Mouse (Mus musculus) T-helper 1 cell (primary cell): ENCODE measurements around the gene Cep164.

Experiments
- in situ Hi-C: fragments of 300-600 bp; cut with MboI, MseI; formaldehyde crosslinking; loops from one replicate; pipeline ENCODE4 v1.15.1; 2025; ENCODE audit warnings: high pct_unique_total_duplicates

Gene Cep164

DNA sequence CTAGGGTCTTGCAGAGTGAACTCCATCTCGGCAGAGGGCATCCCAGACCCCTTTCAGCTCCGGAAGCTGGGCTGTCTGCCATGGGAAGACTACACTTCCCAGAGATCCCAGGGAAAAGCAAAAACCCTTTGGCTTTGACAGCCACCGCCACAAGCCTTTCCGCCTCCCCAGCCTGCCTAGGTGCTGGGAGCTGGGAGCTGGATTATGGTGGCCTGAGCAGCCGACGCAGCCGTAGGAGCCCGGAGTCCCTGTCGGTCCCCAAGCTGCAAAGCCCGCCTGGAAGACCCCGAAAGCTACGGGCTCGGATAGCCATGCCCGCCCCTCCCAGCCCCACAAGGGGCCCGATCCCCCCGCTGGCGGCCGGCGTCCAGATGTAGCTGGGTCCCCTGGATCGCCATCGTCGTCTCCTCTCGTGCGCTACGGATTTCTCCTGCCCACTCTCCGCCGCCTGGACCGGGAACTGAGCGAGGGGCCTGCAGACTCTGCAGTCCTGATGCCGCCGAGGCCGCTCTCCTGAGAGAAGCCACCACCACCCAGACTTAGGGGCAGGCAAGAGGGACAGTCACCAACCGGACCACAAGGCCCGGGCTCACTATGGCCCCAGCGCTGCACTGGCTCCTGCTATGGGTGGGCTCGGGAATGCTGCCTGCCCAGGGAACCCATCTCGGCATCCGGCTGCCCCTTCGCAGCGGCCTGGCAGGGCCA is 10.1 kb upstream of the Cep164 start, which contains the start of gene Bace1:
TSS of gene Bace1 (plus strand) at position 147 of the 705 bp plus-strand sequence.
- in situ Hi-C loops, result no loop called here

- in situ Hi-C loops, result no loop called here
Observed at GRCm38 (mm10) chr9:45838069-45838433, 9.6 kb upstream of the Cep164 start.

DNA sequence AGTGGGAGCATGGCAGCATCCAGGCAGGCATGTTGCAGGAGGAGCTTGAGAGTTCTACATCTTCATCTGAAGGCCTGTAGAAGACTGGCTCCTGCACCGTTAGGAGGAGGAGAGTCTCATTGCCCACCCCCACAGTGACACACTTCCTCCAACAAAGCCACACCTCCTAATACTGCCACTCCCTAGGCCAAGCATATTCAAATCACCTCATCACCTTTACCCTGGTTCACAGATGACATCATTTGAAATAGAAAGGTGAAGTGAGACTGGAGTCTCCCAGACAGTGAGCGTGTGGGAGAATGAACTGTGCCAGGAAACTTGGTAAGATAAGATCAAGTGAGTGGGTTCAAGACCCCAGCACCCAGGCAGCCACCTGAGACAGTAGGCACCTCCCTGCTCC is 5.0 kb upstream of the Cep164 start:
- in situ Hi-C loops, result no loop called here

- in situ Hi-C loops, result no loop called here
Observed at GRCm38 (mm10) chr9:45832898-45833297, 4.4 kb upstream of the Cep164 start.

DNA sequence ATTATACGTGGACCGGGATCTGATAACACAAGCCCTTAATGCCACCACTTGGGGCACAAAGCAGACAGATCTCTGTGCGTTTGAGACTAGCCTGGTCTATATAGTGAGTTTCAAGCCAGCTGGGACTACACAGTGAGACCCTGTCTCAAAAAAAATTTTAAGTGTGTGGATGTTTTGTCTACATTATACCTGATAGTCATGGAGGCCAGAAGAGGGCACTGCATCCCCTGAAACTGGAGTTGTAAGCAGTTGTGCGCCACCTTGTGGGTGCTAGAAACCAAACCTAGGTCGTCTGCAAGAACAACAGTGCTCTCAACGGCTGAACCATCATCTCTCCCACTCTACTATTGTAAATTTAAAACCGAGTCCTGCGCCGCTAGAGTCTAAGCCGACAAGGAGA is 616 bp upstream of the Cep164 start:
- in situ Hi-C loops, result no loop called here

DNA sequence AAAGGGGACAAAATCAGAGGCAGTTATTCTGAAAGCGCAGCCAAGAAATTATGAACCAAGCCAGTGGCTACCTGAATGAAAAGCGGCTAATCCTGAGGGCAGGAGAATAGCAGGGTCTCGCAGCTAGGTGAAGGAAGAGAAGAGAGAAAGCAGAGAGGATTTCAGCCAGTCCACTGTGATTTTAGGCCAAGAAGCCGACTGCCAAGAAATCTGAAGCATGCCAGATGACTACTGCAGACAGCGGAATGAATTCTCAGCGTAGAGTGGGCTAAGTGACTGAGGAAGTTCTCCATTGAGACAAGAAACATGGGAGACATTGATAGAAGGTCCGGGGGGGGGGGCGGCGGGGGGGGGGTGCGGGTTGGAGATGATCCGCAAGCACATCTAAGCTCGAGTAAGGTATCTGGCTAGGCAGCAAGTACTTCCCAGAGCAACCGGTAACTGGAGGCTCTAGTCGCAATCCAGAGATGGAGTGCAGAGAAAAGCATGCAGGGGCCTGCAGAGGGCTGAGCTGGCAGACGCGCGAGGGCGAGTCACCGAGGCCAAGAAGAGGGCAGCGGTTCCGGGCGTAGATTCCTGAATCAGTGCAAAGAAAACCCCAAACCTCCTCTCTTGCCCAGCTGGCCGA is 714 bp downstream of the Cep164 start:
- in situ Hi-C loops, result no loop called here

GRCm38 (mm10) chr9:45818406-45819011 is 10.0 kb downstream of the Cep164 start:
- in situ Hi-C loops, result no loop called here

DNA sequence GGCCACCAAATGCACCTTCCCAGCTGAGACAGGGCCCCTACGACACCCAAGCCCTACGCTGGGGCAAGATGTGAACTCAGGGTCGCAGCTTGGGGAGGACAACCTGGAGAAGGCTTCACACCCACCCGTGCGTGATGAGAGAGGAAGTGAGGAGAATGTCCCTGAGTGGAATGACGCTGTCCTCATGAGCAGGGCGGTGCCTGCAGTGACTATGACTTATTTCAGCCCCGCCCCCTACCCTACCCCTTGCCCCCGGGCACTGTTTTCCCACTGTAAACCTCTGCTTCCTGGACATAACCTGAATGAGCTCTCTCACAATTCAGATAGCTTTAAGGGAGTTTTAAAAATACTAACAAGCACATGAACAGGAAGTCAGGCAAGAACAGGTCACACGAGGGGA is 13.0 kb downstream of the Cep164 start:
- in situ Hi-C loops, result no loop called here

DNA sequence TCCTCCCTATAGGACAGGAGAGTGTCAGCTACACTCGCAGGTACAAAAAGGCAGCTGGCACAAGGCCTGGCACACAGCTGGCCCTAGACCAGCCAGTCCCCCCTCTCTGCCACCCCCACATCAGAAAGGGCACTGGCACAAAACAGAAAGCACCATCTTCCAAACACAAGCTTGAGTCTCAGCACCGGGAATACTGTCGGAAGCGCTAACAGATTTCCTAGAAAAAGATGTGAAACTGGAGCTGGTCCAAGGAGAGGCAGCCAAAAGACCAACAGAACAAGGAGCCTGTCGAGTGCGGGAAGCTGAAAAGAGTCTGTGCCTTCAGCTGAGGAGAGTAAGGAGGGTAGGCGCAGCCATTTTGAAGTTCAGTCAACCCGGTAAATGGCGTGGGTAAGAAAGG is 13.4 kb downstream of the Cep164 start:
- in situ Hi-C loops, result no loop called here

GRCm38 (mm10) chr9:45811946-45812345 is 16.5 kb downstream of the Cep164 start:
- in situ Hi-C loops, result no loop called here

GRCm38 (mm10) chr9:45807761-45808160 is 20.7 kb downstream of the Cep164 start:
- in situ Hi-C loops, result no loop called here

DNA sequence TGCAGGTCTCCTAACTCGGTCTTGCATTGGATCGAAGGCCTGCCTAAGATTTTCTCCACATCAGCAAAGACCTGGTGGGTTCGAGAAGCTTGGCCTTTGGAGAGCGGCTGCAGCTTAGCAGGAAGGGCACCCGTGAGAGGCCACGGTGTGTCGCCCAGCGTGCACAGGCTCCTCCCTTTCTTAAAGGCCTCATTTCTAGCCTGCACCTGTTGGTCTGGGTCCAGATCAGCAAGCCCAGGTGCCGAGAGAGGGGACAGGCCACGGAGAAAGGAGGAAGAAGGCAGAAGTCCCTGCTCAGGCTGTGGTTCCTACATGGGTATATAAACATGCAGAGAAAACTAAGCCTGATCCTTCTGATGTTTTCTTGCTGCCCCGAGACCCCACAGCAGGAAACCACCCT is 21.2 kb downstream of the Cep164 start:
- in situ Hi-C loops, result no loop called here

DNA sequence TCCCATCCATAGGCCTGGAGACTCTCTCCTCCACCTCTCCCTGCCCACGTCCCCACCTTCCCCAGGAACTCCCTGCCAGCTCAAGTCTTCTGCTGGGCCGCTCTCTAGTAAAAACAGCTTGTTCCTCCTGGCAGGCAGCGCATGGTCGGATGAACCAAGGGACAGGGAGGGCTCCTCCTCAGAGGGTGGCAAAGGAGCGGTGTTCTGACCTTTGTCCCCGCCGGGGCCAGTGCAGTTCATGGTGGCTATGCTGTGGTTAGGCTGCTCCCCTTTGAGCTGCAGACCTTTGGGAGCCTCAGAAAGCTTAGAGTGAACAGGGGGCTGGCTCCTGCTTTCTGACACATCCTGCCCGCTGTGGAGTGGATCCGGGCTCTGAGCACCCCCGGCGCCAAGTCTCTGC is 21.6 kb downstream of the Cep164 start:
- in situ Hi-C loops, result no loop called here

GRCm38 (mm10) chr9:45803070-45803774 is 25.3 kb downstream of the Cep164 start:
- in situ Hi-C loops, result no loop called here

DNA sequence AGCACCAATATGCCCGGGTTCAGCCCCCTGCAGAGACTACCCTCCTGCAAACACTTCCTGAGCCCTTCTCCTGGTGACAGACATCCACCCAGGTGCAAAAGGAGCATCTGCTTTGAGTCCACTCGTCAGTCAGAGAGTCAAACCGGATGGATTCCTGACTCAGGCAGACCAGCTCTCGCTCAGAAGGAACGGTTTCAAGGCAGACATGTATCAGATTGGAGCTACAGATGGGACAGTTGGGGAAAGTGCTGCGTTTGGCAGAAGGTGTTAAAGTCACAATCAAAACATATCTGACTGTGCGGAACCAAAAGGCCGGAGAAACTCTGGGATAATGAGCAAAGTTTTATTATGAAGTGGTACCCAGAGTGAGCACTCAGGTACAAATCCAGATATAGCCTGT is 29.1 kb downstream of the Cep164 start:
- in situ Hi-C loops, result no loop called here

- in situ Hi-C loops, result no loop called here
Observed at GRCm38 (mm10) chr9:45798467-45799164, 29.9 kb downstream of the Cep164 start.

DNA sequence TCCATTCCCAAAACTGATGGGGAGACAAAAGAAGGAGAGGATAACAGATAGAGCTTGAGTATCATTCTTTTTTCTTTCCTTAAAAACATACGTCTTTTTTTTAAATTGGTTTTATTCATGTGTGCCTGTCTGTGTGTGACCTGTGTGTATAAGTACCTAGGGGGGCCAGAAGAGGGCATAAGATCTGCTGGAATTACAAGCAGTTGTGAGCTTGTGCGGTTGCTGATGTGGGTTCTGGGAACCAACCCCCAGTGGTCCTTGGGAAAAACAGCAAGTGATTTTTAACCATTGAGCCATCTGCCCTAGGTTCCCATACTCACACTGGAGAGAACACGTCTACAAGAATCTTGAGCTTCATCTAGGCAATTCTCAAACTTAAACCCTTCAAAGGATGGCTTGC is 31.2 kb downstream of the Cep164 start:
- in situ Hi-C loops, result no loop called here

DNA sequence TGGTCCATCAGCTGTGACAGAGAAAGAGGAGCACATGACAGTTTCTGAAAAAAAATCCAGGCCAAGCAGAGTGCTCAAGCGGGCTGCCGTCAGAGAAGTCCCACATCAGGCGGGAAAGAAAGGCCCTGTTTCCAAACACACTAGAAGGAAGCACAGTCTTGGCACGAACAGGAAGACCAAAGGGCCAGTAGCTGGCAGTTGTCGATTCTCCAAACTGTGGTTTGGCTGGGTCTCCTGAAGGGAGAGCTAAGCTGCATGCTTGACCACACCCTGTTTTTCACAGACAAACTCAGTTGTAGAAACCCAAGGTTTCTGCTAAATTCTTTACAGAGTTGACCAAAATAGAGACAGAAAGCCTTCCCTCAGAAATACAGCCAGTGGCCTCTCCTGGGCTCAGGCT is 32.8 kb downstream of the Cep164 start:
- in situ Hi-C loops, result no loop called here

DNA sequence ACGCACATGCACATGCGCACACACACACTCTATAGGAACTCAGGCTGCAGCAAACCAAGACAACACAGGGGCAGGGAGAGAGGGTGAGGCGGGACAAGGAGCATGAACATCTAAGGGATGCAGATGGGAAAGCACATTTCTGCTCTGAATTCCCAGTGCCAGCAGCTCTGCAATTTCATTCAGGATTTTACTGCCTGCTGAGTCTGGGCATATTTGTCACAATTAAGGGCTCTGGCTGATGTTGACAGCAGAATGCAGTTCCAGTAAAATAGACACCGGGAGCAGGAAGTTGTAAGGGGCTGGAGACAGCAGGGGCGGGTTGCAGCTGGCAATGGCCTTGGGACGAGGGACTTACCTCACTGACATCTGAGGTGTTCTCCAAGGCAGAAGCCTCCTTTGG is 34.8 kb downstream of the Cep164 start:
- in situ Hi-C loops, result no loop called here

GRCm38 (mm10) chr9:45792235-45792634 is 36.3 kb downstream of the Cep164 start:
- in situ Hi-C loops, result no loop called here

DNA sequence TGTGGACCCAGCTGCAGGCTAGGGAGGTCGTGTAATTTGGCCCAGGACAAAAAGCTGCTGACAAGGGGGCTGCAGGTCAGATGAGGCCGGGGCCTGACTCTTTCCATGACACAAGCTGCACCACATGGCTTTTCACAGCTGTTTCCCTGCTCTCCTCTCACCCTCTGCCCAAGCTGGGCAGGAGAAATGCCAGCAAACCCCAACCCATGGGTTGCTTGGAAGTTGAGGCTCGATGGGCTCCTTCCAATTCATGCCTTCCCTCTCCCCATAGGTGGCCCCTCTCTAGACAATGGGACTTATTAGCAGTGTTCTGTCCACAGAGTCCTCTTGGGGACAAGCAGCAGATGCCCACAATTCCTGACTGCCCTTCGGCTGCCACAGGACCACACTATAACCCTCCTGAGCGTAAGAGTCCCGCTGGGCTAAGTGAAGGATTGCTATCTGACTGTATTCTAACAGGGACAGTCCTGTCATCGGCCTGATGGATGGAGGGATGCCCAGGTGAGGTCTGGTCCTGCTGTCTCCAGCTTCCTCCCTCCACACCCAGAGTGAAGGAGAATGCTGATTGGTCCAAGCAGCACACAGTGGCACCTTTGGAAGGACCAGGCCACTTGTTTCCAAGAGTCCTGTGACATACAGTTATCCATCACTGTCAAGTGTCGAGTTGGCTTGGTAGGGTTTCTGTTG is 36.9 kb downstream of the Cep164 start:
- in situ Hi-C loops, result no loop called here
